Mouse (Mus musculus): ENCODE results near the gene Tecr.

DNA sequence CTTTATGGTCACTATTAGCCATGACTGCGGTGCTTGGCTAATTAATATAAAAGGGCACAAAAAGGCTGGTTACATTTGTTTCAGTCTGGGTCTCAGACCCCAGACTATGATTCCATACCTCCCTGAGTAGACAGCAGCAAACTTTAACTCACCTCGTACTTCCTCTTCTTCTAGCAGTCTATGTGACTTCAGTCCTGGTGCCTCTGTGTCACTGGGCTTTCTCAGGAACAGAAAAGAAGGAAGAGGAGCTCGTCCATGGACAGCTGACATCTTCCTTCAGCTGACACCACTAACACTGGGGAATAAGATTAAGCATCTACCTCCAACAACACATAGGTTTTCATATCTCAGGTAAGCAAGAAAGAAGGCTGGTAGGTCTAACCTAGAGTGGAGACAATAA, 72.0 kb downstream of the Tecr start, which contains the start of gene Olfr370:
- TF ChIP-seq POLR2A (IDR thresholded peaks at IDR 0.05; ENCODE audit: extremely low read depth, insufficient read depth, low read length) (no peak), CTCF (IDR thresholded peaks at IDR 0.05; ENCODE audit: low read depth, low read length) (no peak)
